Mouse (Mus musculus): ENCODE measurements around the gene Gm37240. TPM values are rescaled to one million over a fixed set of nuclear protein-coding genes. Genes with fewer than 3 reads are reported as not detected.
A peak's percentile ranks its signal among the peaks of the same experiment; 100 is the strongest.
"Not testable (repeated sequence)": the region's sequence is repeated elsewhere in the genome, so short reads cannot be mapped to it uniquely, and the experiment has no call there.

Gm37240 gene
- polyA plus RNA-seq, 1 experiment from 2014 or later = 0.82 TPM

GRCm38 (mm10) chr3:84654900-84655784 lies 1232.2 kb downstream of the Gm37240 start:
- H3K27me3 ChIP-seq (ENCODE audit: control insufficient read depth, insufficient read depth, low read length) = no peaks in the 10 kb centered on the region
- H3K4me2 ChIP-seq (ENCODE audit: low read depth) = no peak overlapping the region
- no peaks in the 10 kb centered on the region for H3K9me3 ChIP-seq (ENCODE audit: control insufficient read depth, low read length)
- ATAC-seq (ENCODE audit: insufficient read depth, low FRiP score, low TSS enrichment) (no peak), DNase-seq (ENCODE audit: low spot score) (no peak)
- 33% methylated on average over 16 of the region's 16 CpGs for WGBS
- H3K9ac ChIP-seq (ENCODE audit: low read length) = no peak overlapping the region
- H3K36me3 ChIP-seq (ENCODE audit: control insufficient read depth, insufficient read depth, low read length) = no peaks in the 10 kb centered on the region
- H3K4me3 ChIP-seq (ENCODE audit: low read depth, low read length) = no peak overlapping the region
- no peak overlapping the region for H3K27ac ChIP-seq (ENCODE audit: low read depth, low read length)
- no peaks in the 10 kb centered on the region for H3K4me1 ChIP-seq (ENCODE audit: control insufficient read depth, insufficient read depth, low read length)

DNA sequence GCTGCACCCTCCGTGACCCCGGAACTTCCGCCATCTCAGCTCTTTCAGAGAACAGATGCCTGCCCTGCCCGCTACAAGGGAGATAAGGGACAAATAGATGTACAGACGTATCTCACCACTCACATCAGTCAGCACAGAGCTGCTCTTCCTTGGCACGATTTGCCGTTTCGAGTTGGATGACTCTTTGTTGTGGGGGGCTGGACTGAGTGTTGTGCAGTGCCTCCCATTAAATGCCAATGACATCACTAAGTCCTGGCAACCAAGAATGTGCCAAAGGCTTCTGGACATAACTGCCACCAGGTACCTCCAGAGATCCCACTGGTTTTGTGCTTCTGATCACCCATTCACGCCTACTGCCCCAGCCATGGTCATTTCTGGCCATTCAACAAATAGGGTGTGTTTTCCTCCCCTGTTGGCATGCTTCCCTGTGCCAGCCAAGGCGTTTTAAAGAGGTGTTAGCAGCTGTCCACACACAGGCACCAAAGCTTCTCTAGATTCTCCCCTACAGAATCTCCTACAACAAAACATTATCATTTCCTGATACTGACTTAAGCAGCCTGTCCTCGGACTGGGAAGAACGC lies 1233.0 kb downstream of the Gm37240 start:
- 45% methylated on average over 12 of the region's 12 CpGs for WGBS
- no peak; the same call in 1 of the 2 replicates for ATAC-seq (ENCODE audit: insufficient read depth, low FRiP score, low TSS enrichment)
- no peak overlapping the region for H3K4me3 ChIP-seq (ENCODE audit: low read depth, low read length)
- peak overlapping the region; percentile 35 for H3K4me2 ChIP-seq (ENCODE audit: low read depth)
- H3K9ac ChIP-seq (ENCODE audit: low read length) = no peak overlapping the region
- H3K27ac ChIP-seq (ENCODE audit: low read depth, low read length) = no peak overlapping the region
- DNase-seq (ENCODE audit: low spot score) = peak; percentile 49
- no peaks in the 10 kb centered on the region for H3K36me3 ChIP-seq (ENCODE audit: control insufficient read depth, insufficient read depth, low read length)
- no peaks in the 10 kb centered on the region for H3K27me3 ChIP-seq (ENCODE audit: control insufficient read depth, insufficient read depth, low read length)
- H3K9me3 ChIP-seq (ENCODE audit: control insufficient read depth, low read length) = no peaks in the 10 kb centered on the region
- no peaks in the 10 kb centered on the region for H3K4me1 ChIP-seq (ENCODE audit: control insufficient read depth, insufficient read depth, low read length)

DNA sequence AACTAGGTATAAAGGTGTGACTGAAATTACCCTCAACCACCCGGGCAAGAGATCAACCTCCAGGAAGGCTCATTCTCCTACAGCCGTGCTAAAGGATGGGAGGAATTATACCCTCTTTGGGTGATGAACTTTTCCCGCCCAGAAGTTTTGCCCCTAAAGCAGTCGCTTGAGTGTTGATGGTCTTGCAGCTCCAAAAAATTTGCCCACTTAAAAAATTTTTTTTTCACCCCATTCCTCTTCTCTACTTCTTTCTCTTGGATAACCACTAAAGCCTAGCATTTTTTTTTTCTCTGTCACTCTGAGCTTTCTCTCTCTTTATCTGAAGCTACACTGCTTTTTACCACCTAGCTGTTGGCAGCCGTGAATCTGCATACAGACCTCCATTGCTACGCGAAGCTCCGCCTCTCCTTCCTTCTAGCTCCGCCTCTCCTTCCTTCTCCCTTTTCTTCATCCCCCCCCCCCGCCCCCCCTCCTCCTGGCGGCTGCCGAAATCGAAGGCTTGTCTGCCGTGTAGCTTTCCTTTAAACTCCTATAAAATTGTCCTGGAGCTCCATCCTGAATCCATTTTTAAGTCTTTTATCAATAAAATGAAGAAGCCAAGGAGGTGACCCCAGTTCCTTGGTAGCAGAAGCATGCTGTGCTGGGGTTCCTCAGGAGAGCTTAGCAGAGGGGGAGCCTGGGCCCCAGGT lies 1233.6 kb downstream of the Gm37240 start:
- no peak; the same call in 1 of the 2 replicates for ATAC-seq (ENCODE audit: insufficient read depth, low FRiP score, low TSS enrichment)
- Histone ChIP-seq H3K36me3 (ENCODE audit: control insufficient read depth, insufficient read depth, low read length) (no peaks in the 10 kb centered on the region), H3K4me3 (ENCODE audit: low read depth, low read length) (no peak overlapping the region), H3K4me1 (ENCODE audit: control insufficient read depth, insufficient read depth, low read length) (no peaks in the 10 kb centered on the region), H3K4me2 (ENCODE audit: low read depth) (peak overlapping the region; percentile 35), H3K27ac (ENCODE audit: low read depth, low read length) (no peak overlapping the region), H3K9ac (ENCODE audit: low read length) (no peak overlapping the region), H3K27me3 (ENCODE audit: control insufficient read depth, insufficient read depth, low read length) (no peaks in the 10 kb centered on the region), H3K9me3 (ENCODE audit: control insufficient read depth, low read length) (no peaks in the 10 kb centered on the region)
- peak; percentile 27 for DNase-seq (ENCODE audit: low spot score)
- WGBS = 21% methylated on average over 14 of the region's 14 CpGs

- no peak overlapping the region for H3K4me3 ChIP-seq (ENCODE audit: low read depth, low read length)
- DNase-seq (ENCODE audit: low spot score) (no peak), ATAC-seq (ENCODE audit: insufficient read depth, low FRiP score, low TSS enrichment) (no peak)
- H3K9ac ChIP-seq (ENCODE audit: low read length) = no peak overlapping the region
- WGBS = 83% methylated on average over 12 of the region's 12 CpGs
- no peaks in the 10 kb centered on the region for H3K9me3 ChIP-seq (ENCODE audit: control insufficient read depth, low read length)
- no peak overlapping the region for H3K4me2 ChIP-seq (ENCODE audit: low read depth)
- no peaks in the 10 kb centered on the region for H3K36me3 ChIP-seq (ENCODE audit: control insufficient read depth, insufficient read depth, low read length)
- H3K4me1 ChIP-seq (ENCODE audit: control insufficient read depth, insufficient read depth, low read length) = no peaks in the 10 kb centered on the region
- no peaks in the 10 kb centered on the region for H3K27me3 ChIP-seq (ENCODE audit: control insufficient read depth, insufficient read depth, low read length)
- no peak overlapping the region for H3K27ac ChIP-seq (ENCODE audit: low read depth, low read length)
These were observed 1234.4 kb downstream of the Gm37240 start for GRCm38 (mm10) chr3:84652643-84653556.

GRCm38 (mm10) chr3:84649578-84650327 lies 1237.6 kb downstream of the Gm37240 start:
- WGBS = 93% methylated on average over 12 of the region's 12 CpGs
- Histone ChIP-seq H3K27ac (ENCODE audit: low read depth, low read length) (no peak overlapping the region), H3K4me3 (ENCODE audit: low read depth, low read length) (no peak overlapping the region), H3K4me2 (ENCODE audit: low read depth) (no peak overlapping the region), H3K9me3 (ENCODE audit: control insufficient read depth, low read length) (no peaks in the 10 kb centered on the region), H3K27me3 (ENCODE audit: control insufficient read depth, insufficient read depth, low read length) (no peaks in the 10 kb centered on the region), H3K9ac (ENCODE audit: low read length) (no peak overlapping the region), H3K4me1 (ENCODE audit: control insufficient read depth, insufficient read depth, low read length) (no peaks in the 10 kb centered on the region), H3K36me3 (ENCODE audit: control insufficient read depth, insufficient read depth, low read length) (no peaks in the 10 kb centered on the region)
- no peak for ATAC-seq (ENCODE audit: insufficient read depth, low FRiP score, low TSS enrichment)
- no peak for DNase-seq (ENCODE audit: low spot score)

- not testable (repeated sequence) for H3K36me3 ChIP-seq (ENCODE audit: control insufficient read depth, insufficient read depth, low read length); H3K4me3 ChIP-seq (ENCODE audit: low read depth, low read length); DNase-seq (ENCODE audit: low spot score); H3K4me2 ChIP-seq (ENCODE audit: low read depth); H3K4me1 ChIP-seq (ENCODE audit: control insufficient read depth, insufficient read depth, low read length); H3K9me3 ChIP-seq (ENCODE audit: control insufficient read depth, low read length); H3K9ac ChIP-seq (ENCODE audit: low read length); ATAC-seq (ENCODE audit: insufficient read depth, low FRiP score, low TSS enrichment); H3K27me3 ChIP-seq (ENCODE audit: control insufficient read depth, insufficient read depth, low read length); H3K27ac ChIP-seq (ENCODE audit: low read depth, low read length)
- WGBS = 77% methylated on average over 4 of the region's 4 CpGs
These were observed 1239.2 kb downstream of the Gm37240 start for GRCm38 (mm10) chr3:84648069-84648468.

DNA sequence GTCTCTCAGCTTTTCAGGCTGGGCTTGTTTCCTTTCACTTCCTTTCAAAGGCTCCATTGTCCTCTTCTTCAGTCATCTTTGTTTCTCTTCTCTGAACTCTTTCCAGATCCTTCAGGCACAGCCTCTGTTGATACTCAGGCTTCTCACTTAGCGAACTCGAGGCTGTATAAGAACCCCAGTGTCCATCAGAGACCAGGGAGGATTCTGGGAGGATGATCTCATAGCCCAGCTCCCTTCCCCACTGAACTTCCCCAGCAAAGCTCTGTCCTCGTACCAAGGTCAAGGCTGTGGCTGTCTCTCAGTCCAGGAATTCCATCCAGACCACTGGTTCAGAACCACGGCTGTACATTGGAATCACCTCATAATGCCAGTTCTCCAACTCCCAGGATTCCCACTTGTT lies 1239.7 kb downstream of the Gm37240 start:
- 49% methylated on average over 4 of the region's 4 CpGs for WGBS
- H3K9ac ChIP-seq (ENCODE audit: low read length) = no peak overlapping the region
- no peak overlapping the region for H3K4me3 ChIP-seq (ENCODE audit: low read depth, low read length)
- no peaks in the 10 kb centered on the region for H3K9me3 ChIP-seq (ENCODE audit: control insufficient read depth, low read length)
- no peak overlapping the region for H3K27ac ChIP-seq (ENCODE audit: low read depth, low read length)
- no peaks in the 10 kb centered on the region for H3K4me1 ChIP-seq (ENCODE audit: control insufficient read depth, insufficient read depth, low read length)
- DNase-seq (ENCODE audit: low spot score) = no peak
- H3K4me2 ChIP-seq (ENCODE audit: low read depth) = no peak overlapping the region
- ATAC-seq (ENCODE audit: insufficient read depth, low FRiP score, low TSS enrichment) = no peak
- H3K27me3 ChIP-seq (ENCODE audit: control insufficient read depth, insufficient read depth, low read length) = no peaks in the 10 kb centered on the region
- H3K36me3 ChIP-seq (ENCODE audit: control insufficient read depth, insufficient read depth, low read length) = no peaks in the 10 kb centered on the region

Data from neural tube, embryonic 11.5 days (tissue).